Mouse (Mus musculus) ZHBTc4 (cell line): ENCODE results near the gene Ccdc96.
A peak's percentile ranks its signal among the peaks of the same experiment; 100 is the strongest.

Experiments
- DNase-seq: peaks from one replicate; pipeline ENCODE4 v3.0.0-alpha.2; 2011; ENCODE audit warnings: low read depth, low spot score

The Ccdc96 gene

GRCm38 (mm10) chr5:36484171-36484990, at the start of gene Ccdc96, which contains the start of gene Tada2b:
TSS of gene Ccdc96 (plus strand) at chr5:36484588.
TSS of gene Tada2b (minus strand) at chr5:36484285.
- peak; percentile 100 for DNase-seq

GRCm38 (mm10) chr5:36436858-36437257, 47.5 kb upstream of the Ccdc96 start:
- DNase-seq, result no peak

GRCm38 (mm10) chr5:36440741-36441140, 43.6 kb upstream of the Ccdc96 start:
- no peak for DNase-seq

GRCm38 (mm10) chr5:36444611-36445010, 39.8 kb upstream of the Ccdc96 start:
- DNase-seq, result no peak

- no peak for DNase-seq
These were observed 39.4 kb upstream of the Ccdc96 start for GRCm38 (mm10) chr5:36445028-36445427.

GRCm38 (mm10) chr5:36446166-36446890, 38.1 kb upstream of the Ccdc96 start:
- peak; percentile 39 for DNase-seq

GRCm38 (mm10) chr5:36447872-36448271, 36.5 kb upstream of the Ccdc96 start:
- no peak for DNase-seq

- no peak for DNase-seq
These were observed 34.6 kb upstream of the Ccdc96 start for GRCm38 (mm10) chr5:36449710-36450358.

- DNase-seq, result peak; percentile 58
These were observed 33.3 kb upstream of the Ccdc96 start for GRCm38 (mm10) chr5:36451119-36451518.

GRCm38 (mm10) chr5:36451872-36452389, 32.5 kb upstream of the Ccdc96 start:
- no peak for DNase-seq

GRCm38 (mm10) chr5:36452821-36453220, 31.6 kb upstream of the Ccdc96 start:
- DNase-seq, result no peak

- DNase-seq, result no peak
These were observed 26.7 kb upstream of the Ccdc96 start for GRCm38 (mm10) chr5:36457706-36458105.

- peak; percentile 60 for DNase-seq
These were observed 25.5 kb upstream of the Ccdc96 start for GRCm38 (mm10) chr5:36458926-36459325.

- no peak for DNase-seq
These were observed 23.7 kb upstream of the Ccdc96 start for GRCm38 (mm10) chr5:36460712-36461111.

- no peak for DNase-seq
These were observed 23.2 kb upstream of the Ccdc96 start for GRCm38 (mm10) chr5:36461231-36461630.

- DNase-seq, result peak; percentile 85
These were observed 21.6 kb upstream of the Ccdc96 start for GRCm38 (mm10) chr5:36462810-36463209.

GRCm38 (mm10) chr5:36463391-36463790, 21.0 kb upstream of the Ccdc96 start:
- no peak for DNase-seq

- peak; percentile 100 for DNase-seq
These were observed 19.4 kb upstream of the Ccdc96 start, which contains the start of gene Grpel1 for GRCm38 (mm10) chr5:36464709-36465661. TSS of gene Grpel1 (plus strand) at chr5:36464998.

- DNase-seq, result no peak
These were observed 18.5 kb upstream of the Ccdc96 start for GRCm38 (mm10) chr5:36465889-36466288.

- DNase-seq, result no peak
These were observed 13.2 kb upstream of the Ccdc96 start for GRCm38 (mm10) chr5:36471206-36471605.
